Mouse (Mus musculus) layer of hippocampus, adult 9-11 months (tissue): ENCODE measurements at regions not wholly inside any gene's neighbourhood (a gene's known extent, or its start where the extent isn't known, plus 50 kb on each side); places are given as distances from the start of the nearest gene placed in this dataset.
"Not testable (repeated sequence)": the region's sequence is repeated elsewhere in the genome, so short reads cannot be mapped to it uniquely, and the experiment has no call there.

Source experiments
- DNase-seq: peaks from one replicate; pipeline ENCODE4 v3.0.0; 2022

GRCm38 (mm10) chr3:39814814-39815213 is 716.3 kb upstream of the Intu start:
- DNase-seq, result peak; percentile 55

GRCm38 (mm10) chr3:39830488-39831056 is 700.5 kb upstream of the Intu start:
- no peak for DNase-seq

DNA sequence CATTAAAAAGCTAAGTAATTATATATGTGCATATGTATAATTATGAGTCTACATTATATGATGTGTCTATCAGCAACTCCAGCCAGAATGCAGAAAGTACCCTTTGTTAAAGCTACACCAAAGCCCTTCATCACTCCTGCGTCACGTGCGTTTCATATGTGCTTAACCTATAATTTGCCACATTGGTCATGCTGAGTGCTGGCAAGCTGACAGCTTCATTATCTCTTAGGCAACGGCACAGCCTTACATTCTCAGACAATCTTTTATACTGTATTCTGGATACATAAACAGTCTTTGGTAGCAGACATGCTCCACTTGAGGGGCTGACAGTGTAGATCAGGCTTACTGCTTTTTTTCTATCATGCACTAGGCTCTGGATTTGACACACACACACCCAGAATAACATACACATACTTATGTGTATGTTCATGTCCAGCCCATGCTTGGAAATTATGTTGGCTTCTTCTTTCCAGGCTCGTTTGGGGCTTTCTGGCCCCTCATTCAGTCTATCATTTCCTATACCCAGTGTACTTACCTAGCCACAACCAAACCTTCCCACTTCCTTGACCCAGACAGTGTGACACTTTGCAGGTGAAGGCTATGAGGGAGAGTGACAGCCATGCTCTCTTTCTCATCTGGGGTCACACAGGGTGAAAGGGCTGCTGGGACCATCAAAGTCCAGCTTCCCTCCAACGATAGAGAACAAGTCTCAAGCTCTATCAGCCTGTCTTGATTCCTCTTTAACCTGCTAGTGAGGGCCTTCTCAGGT is 692.5 kb upstream of the Intu start:
- DNase-seq, result no peak

DNA sequence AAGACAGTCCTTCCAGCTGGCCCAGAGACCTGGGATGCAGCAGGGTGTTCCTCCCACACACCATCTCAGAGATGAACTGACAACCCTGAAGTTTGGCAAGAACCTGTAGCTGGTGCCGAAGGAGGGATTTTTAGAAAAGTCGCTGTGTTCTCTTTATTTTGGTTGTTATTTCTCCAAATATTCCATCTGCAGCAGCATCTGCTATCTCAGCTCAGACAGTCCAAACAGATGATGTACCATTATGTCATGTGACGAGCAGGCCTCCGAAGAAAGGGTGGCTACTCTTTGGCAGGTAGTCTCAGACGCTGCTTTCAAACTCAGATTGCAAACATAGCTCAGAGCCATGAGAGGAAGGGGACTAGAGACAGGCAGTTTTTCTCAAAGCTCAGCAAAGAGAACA is 690.1 kb upstream of the Intu start:
- DNase-seq, result peak; percentile 72

DNA sequence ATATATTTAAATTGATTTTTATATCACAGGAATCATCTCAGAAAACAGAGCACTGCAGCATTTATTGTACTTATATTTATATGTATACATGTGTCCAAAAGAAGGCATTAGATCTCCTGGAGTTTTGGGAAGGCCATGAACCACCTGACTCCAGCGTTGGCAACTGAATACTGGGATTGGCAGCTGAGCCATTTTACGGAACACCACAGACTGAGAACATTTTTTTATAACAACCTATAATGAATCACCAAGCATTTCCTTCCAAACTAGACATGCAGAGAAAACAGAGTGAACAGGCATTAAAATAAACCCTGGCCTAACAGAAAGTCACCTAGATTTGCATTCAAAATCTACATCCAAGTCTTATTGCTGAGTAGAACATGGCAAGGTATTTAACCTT is 686.0 kb upstream of the Intu start:
- no peak for DNase-seq

GRCm38 (mm10) chr3:39848829-39849228 is 682.3 kb upstream of the Intu start:
- DNase-seq, result no peak

- no peak for DNase-seq
Observed at GRCm38 (mm10) chr3:39857214-39857839, 673.8 kb upstream of the Intu start.

DNA sequence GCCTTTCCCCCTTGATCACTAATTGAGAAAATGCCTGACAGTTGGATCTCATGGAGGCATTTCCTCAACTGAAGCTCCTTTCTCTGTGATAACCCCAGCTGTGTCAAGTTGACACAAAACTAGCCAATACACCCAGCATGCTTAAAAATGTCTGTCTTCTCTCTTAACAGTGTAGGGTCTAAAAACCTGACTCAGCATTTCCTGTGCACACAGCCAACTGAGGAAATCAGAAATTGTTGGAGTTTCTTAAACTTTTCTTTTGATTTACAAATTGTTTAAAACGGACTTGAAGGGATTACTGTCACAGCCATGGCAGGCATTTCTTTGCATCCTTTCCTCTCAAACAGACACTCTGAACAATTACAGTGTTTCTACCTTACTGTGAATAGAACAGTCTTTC is 655.0 kb upstream of the Intu start:
- not testable (repeated sequence) for DNase-seq

GRCm38 (mm10) chr3:39884370-39884769 is 646.7 kb upstream of the Intu start:
- DNase-seq, result no peak

DNA sequence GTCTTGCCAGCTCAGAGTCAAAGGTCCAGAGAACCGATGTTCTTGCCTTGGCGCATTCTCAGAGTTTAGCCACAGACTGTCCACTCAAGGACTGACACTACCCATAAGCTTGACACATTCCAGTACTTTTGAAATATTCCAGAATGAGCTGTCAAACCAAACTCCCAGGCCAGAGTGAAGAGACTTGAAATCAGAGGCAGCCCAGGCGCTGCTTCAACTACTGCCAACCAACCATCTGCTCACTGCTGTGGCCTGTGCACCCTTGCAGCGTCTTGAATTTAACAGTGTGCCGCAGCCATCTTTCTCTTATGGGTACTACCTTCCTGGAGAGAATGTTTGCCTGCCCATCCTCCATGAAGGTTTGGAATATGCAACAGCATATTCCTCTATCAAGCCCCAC is 642.7 kb upstream of the Intu start:
- DNase-seq, result no peak

- DNase-seq, result no peak
Observed at GRCm38 (mm10) chr3:39889222-39889621, 641.9 kb upstream of the Intu start.

DNA sequence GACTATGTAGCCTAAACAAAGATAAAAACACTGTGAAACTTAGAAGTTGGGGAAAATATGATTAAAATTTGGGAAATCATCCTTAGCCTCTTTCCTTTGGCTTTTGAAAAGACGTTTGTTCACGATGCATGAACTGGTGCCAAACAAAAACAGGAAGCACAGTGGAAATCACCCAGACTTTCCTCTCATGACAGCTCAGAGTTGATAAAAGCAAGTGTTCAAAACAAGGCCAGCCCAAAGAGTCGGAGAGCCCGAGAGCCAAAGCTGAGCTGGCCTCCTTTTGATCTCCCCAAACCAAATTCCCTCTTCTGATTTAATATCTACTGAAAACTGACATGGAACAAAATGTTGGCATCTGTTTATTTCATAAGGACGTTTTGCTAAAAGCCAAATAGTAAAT is 632.1 kb upstream of the Intu start:
- no peak for DNase-seq

GRCm38 (mm10) chr3:39900207-39900606 is 630.9 kb upstream of the Intu start:
- no peak for DNase-seq

DNA sequence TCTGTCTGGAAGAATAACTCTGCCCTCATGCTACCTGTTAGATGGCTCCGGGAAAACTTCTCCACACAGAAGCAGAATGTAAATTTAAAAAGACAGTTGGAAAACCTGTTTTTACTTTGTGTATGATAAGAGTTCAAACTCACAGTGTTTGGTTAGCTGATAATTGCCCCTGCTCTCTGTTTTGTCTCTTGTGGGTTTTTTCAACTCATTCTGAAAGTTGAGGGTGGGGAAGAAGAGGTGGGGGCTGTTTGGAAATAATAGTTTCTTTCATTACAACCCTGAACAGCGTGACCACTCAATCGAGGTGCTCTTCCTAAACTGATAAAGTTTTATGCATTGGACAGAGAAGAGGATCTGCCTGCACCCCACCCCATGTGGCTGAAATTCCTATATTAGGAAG is 626.7 kb upstream of the Intu start:
- no peak for DNase-seq

- peak; percentile 38 for DNase-seq
Observed at GRCm38 (mm10) chr3:39908676-39909362, 622.3 kb upstream of the Intu start.

DNA sequence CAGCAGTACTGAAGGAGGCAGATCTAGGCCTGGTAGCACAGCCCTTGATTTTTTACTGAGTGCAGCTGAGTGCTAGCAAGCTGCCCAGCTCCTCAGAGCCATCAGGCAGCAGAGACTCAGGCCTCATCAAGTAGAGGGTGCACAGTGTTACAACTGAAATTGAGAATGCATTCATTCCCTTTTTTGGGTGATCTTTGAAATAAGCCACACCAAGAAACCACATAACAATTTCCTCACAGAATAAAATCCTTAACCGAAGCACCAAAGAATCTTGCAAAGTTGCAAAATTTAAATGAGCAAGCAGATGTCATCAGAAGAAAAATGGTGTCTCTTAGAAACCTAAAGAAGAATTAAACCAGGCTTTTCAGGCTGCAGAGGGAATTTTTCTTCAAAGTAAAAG is 621.4 kb upstream of the Intu start:
- no peak for DNase-seq

GRCm38 (mm10) chr3:39918601-39919000 is 612.5 kb upstream of the Intu start:
- no peak for DNase-seq

- DNase-seq, result no peak
Observed at GRCm38 (mm10) chr3:39925436-39925835, 605.6 kb upstream of the Intu start.

GRCm38 (mm10) chr3:39928421-39928820 is 602.7 kb upstream of the Intu start:
- DNase-seq, result no peak

- DNase-seq, result no peak
Observed at GRCm38 (mm10) chr3:39933372-39933771, 597.7 kb upstream of the Intu start.

GRCm38 (mm10) chr3:39937719-39938278 is 593.3 kb upstream of the Intu start:
- DNase-seq, result no peak

DNA sequence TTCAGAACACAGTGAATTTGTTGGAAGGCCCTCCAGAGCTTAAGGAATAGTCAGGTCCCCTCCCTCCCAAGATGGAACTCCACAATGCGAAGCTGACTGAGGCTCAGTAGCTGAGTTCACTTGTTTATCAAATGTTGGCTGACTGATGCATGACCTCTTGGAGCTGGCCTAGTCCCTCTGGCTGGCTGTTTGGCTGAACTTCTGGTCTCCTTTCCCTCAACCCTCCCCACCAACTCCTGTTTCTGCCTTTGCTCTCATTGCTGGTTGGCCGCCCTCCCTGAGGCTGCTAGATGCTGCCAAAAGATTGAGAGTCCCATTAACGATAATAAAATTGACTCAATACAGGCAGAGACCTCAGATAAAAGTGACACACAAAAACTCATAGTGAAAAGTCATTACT is 586.5 kb upstream of the Intu start:
- DNase-seq, result no peak

- no peak for DNase-seq
Observed at GRCm38 (mm10) chr3:39952103-39952502, 579.0 kb upstream of the Intu start.
